In genomic region chr10:127017071-127017470, GRCm38 (mm10) we compare ENCODE assay signal across 20 mouse cellular contexts. TPM values are rescaled to one million over a fixed set of nuclear protein-coding genes. Genes with fewer than 3 reads are reported as not detected.
"Had no signal": no experiment of that assay in that cellular context is flagged by ENCODE, and none has a peak within 500 bp of the region (broad histone marks: within the 10 kb centered on the region; RNA-seq: fewer than 3 reads in every experiment).

No protein-coding gene starts in this region.

- H3K9me3 ChIP-seq: limb, embryonic 15.5 days; megakaryocyte, embryonic 14.5 days; midbrain, embryonic 12.5 days; midbrain, embryonic 15.5 days; neural tube, embryonic 12.5 days; neural tube, embryonic 15.5 days had no signal

- H3K4me2 ChIP-seq: limb, embryonic 15.5 days; liver, embryonic 11.5 days; lung, embryonic 14.5 days; midbrain, embryonic 12.5 days; midbrain, embryonic 15.5 days; neural tube, embryonic 12.5 days; neural tube, embryonic 15.5 days had no signal

- H3K9ac ChIP-seq: limb, embryonic 15.5 days; liver, embryonic 14.5 days; liver, postnatal 0 days; lung, embryonic 14.5 days; midbrain, embryonic 12.5 days; midbrain, embryonic 15.5 days; neural tube, embryonic 12.5 days; neural tube, embryonic 15.5 days had no signal

- H3K4me1 ChIP-seq: midbrain, embryonic 15.5 days; neural tube, embryonic 12.5 days; neural tube, embryonic 15.5 days had no signal

- ATAC-seq: liver, postnatal 0 days; lung, postnatal 0 days; midbrain, embryonic 15.5 days had no signal

- H3K27me3 ChIP-seq: limb, embryonic 15.5 days; midbrain, embryonic 15.5 days; neural tube, embryonic 12.5 days; neural tube, embryonic 15.5 days had no signal

- H3K4me3 ChIP-seq: layer of hippocampus, adult 2 months; limb, embryonic 15.5 days; megakaryocyte, embryonic 14.5 days; midbrain, embryonic 12.5 days; midbrain, embryonic 15.5 days; neural tube, embryonic 12.5 days; neural tube, embryonic 15.5 days had no signal

- DNase-seq: layer of hippocampus, adult 9-11 months; liver, postnatal 0 days; right cerebral cortex, adult 18-20 months; right cerebral cortex, postnatal 14 days; right cerebral cortex, postnatal 4 days; thymus, adult 2 months; thymus, postnatal 14 days had no signal

- H3K27ac ChIP-seq: kidney, postnatal 0 days; layer of hippocampus, adult 2 months; limb, embryonic 15.5 days; liver, embryonic 14.5 days; midbrain, embryonic 12.5 days; midbrain, embryonic 15.5 days; neural tube, embryonic 12.5 days; neural tube, embryonic 15.5 days; stomach, postnatal 0 days had no signal

RNA-seq across cellular contexts. Expression of gene Avil, which starts 16.6 kb away (rescaled TPM):
- polyA plus RNA-seq: liver, postnatal 0 days had no signal

RNA-seq across cellular contexts. Expression of gene Cyp27b1, which starts 31.0 kb away (rescaled TPM):
- polyA plus RNA-seq: liver, embryonic 11.5 days; liver, postnatal 0 days; lung, embryonic 14.5 days had no signal
